Mouse (Mus musculus): Measurements from ENCODE around the gene Rgs19. TPM values are rescaled to one million over a fixed set of nuclear protein-coding genes. Genes with fewer than 3 reads are reported as not detected.

Gene Rgs19
- polyA plus RNA-seq, 1 experiment, result 209 TPM

DNA sequence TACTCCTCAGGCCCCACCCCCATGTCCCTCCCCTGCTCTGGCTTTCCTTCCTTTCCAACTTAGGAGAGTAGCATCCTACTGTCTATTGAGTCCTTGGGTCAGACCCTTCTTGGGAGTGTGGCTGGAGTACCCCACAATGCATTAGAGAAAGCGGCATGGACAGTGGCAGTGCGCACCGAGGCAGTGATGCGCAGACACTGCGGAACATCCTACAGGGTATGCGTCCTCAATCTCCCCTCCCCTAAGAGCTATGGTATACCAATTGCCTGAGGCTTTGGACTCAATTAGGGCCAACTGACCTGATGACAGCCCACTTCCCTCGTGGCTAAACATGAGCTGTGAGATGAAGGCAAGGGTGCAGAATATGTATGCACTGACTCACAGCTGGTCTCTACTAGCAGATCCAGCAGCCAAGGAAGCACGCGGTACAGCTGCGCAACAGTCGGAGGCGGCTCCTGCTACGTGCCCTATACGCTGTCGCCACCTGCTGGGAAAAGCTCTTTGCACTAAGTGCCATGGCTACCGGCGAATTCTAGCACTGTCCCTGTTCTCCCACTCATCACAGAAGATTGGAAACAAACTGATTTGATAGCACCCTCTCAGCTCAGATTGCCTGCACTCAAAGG, 34.7 kb downstream of the Rgs19 start:
- H3K36me3 ChIP-seq (ENCODE audit: control insufficient read depth, insufficient read depth, low read length), result peaks cover 15% of the 10 kb centered on the region
- peaks cover 4% of the 10 kb centered on the region; the same call in 1 of the 2 replicates for H3K4me1 ChIP-seq (ENCODE audit: control insufficient read depth, insufficient read depth, insufficient read length)
- H3K27ac ChIP-seq (ENCODE audit: insufficient read depth, low read length), result no peak overlapping the region
- no peak for DNase-seq (ENCODE audit: low read depth in 1 of 2, low spot score in 2 of 2)
- H3K4me3 ChIP-seq (ENCODE audit: extremely low read depth, insufficient read depth, insufficient read length), result no peak overlapping the region
- no peaks in the 10 kb centered on the region for H3K27me3 ChIP-seq (ENCODE audit: control insufficient read depth, insufficient read depth, low read length)
- TF ChIP-seq POLR2A (IDR thresholded peaks at IDR 0.05; ENCODE audit: low read depth, low read length) (no peak), CTCF (IDR thresholded peaks at IDR 0.05; ENCODE audit: extremely low read depth, insufficient read depth, insufficient read length, insufficient replicate concordance) (no peak)
- 35% methylated on average over 17 of the region's 17 CpGs for WGBS

DNA sequence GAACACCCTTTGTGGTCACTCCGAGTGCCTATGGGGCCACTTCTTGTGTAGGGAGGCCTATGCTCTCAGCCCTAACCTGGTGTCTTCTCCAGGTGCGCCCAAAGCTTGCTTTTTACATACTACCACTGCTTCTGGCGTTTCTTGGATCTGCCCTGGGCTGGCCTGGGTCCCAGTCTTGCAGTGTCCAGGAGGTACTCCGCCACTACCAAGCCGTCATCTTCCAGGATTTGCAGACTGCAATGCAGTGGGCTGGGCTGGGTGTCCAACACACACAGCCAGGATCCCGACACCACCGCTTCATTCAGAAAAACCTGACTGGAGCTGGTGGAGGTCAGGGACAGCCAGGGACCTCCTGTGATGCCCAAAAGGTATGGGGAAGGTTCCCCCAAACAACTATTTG, 35.2 kb downstream of the Rgs19 start:
- H3K27me3 ChIP-seq (ENCODE audit: control insufficient read depth, insufficient read depth, low read length), result no peaks in the 10 kb centered on the region
- no peak overlapping the region for H3K4me3 ChIP-seq (ENCODE audit: extremely low read depth, insufficient read depth, insufficient read length)
- peaks cover 17% of the 10 kb centered on the region for H3K36me3 ChIP-seq (ENCODE audit: control insufficient read depth, insufficient read depth, low read length)
- 85% methylated on average over 7 of the region's 7 CpGs for WGBS
- peaks cover 4% of the 10 kb centered on the region; the same call in 1 of the 2 replicates for H3K4me1 ChIP-seq (ENCODE audit: control insufficient read depth, insufficient read depth, insufficient read length)
- no peak for TF ChIP-seq POLR2A (IDR thresholded peaks at IDR 0.05; ENCODE audit: low read depth, low read length)
- no peak overlapping the region for H3K27ac ChIP-seq (ENCODE audit: insufficient read depth, low read length)
- DNase-seq (ENCODE audit: low read depth in 1 of 2, low spot score in 2 of 2), result no peak

DNA sequence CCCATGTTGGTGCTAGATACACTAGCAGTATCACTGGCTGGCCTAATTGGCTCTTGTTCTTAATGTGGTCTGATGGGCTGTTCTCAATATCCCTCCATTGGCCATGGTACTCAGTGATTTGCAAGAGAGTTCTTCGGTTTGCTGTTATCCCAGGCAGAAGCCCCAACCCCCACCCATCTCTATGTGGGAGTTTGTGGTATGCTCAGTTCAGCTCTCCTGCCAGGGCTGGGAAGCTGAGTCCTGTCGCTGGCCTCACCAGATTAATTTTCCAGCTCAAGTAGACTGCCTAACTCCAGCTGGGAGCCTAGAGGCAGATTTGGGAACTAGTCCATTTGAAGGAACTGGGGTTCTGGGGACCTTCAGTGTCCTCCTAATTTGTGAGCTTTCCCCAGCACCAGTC, 36.3 kb downstream of the Rgs19 start:
- 84% methylated on average over 2 of the region's 2 CpGs for WGBS
- no peak overlapping the region for H3K4me3 ChIP-seq (ENCODE audit: extremely low read depth, insufficient read depth, insufficient read length)

DNA sequence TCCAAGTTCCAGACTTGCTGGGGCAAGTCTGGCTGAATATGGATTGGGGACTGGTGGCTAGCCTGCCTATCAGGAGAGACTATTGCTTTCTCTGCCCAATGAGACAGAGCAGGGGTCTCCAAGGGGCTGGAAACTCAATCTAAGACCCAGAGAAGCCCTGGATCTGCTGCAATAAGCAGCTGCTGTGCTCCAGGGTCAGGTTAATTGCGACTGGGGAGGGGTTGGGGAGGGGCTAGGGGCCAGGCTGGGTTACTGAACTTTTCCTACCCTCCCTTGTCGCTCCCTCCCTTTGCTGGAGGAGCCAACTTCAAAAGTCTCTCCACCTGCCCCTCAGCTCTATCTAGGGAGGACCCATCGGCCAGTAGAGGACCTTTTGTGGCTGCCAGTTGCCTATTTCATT, 37.0 kb downstream of the Rgs19 start, which contains the start of gene Gm29797:
Gm29797 (plus strand) TSS at position 301 of the 400 bp plus-strand sequence.
- H3K36me3 ChIP-seq (ENCODE audit: control insufficient read depth, insufficient read depth, low read length), result peaks cover 26% of the 10 kb centered on the region
- TF ChIP-seq POLR2A (IDR thresholded peaks at IDR 0.05; ENCODE audit: low read depth, low read length) (no peak), CTCF (IDR thresholded peaks at IDR 0.05; ENCODE audit: extremely low read depth, insufficient read depth, insufficient read length, insufficient replicate concordance) (no peak)
- 86% methylated on average over 3 of the region's 3 CpGs for WGBS
- peaks cover 4% of the 10 kb centered on the region; the same call in 1 of the 2 replicates for H3K4me1 ChIP-seq (ENCODE audit: control insufficient read depth, insufficient read depth, insufficient read length)
- no peak within 1 kb of the TSS for H3K27ac ChIP-seq (ENCODE audit: insufficient read depth, low read length)
- H3K27me3 ChIP-seq (ENCODE audit: control insufficient read depth, insufficient read depth, low read length), result no peaks in the 10 kb centered on the region
- no peak within 1 kb of the TSS for H3K4me3 ChIP-seq (ENCODE audit: extremely low read depth, insufficient read depth, insufficient read length)
- DNase-seq (ENCODE audit: low read depth in 1 of 2, low spot score in 2 of 2), result no peak

More for the DNA sequence above, 36.3 kb downstream of the Rgs19 start:
- H3K4me1 ChIP-seq (ENCODE audit: control insufficient read depth, insufficient read depth, insufficient read length), result peaks cover 4% of the 10 kb centered on the region; the same call in 1 of the 2 replicates
- DNase-seq (ENCODE audit: low read depth in 1 of 2, low spot score in 2 of 2), result no peak
- no peaks in the 10 kb centered on the region for H3K27me3 ChIP-seq (ENCODE audit: control insufficient read depth, insufficient read depth, low read length)
- no peak for TF ChIP-seq POLR2A (IDR thresholded peaks at IDR 0.05; ENCODE audit: low read depth, low read length)
- TF ChIP-seq CTCF (IDR thresholded peaks at IDR 0.05; ENCODE audit: extremely low read depth, insufficient read depth, insufficient read length, insufficient replicate concordance), result no peak
- H3K36me3 ChIP-seq (ENCODE audit: control insufficient read depth, insufficient read depth, low read length), result peaks cover 22% of the 10 kb centered on the region
- no peak overlapping the region for H3K27ac ChIP-seq (ENCODE audit: insufficient read depth, low read length)

DNA sequence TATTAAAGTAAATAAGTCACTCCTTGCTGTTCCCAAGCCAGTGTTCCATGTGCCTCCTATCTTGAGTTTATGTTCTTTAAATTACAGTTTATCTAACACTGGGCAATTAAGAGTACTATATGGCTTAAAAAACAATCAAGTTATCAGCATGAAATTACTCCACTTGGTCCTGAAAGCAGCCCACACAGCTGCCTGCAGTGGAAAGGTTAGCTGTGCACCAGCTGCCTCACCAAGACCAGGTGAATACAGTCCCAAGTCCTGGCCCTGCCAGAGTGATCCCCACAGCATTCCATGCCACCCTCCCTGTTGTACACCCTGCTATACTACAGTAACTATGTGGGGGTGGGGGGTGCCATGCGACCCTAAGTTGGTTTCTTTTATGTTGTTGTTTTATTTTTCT, 40.3 kb downstream of the Rgs19 start:
- WGBS, result 97% methylated on average over 1 of the region's 1 CpGs
- peaks cover 42% of the 10 kb centered on the region for H3K36me3 ChIP-seq (ENCODE audit: control insufficient read depth, insufficient read depth, low read length)
- no peaks in the 10 kb centered on the region for H3K4me1 ChIP-seq (ENCODE audit: control insufficient read depth, insufficient read depth, insufficient read length)
- DNase-seq (ENCODE audit: low read depth in 1 of 2, low spot score in 2 of 2), result no peak
- no peak overlapping the region for H3K27ac ChIP-seq (ENCODE audit: insufficient read depth, low read length)
- H3K27me3 ChIP-seq (ENCODE audit: control insufficient read depth, insufficient read depth, low read length), result no peaks in the 10 kb centered on the region
- no peak overlapping the region for H3K4me3 ChIP-seq (ENCODE audit: extremely low read depth, insufficient read depth, insufficient read length)
- TF ChIP-seq POLR2A (IDR thresholded peaks at IDR 0.05; ENCODE audit: low read depth, low read length) (no peak), CTCF (IDR thresholded peaks at IDR 0.05; ENCODE audit: extremely low read depth, insufficient read depth, insufficient read length, insufficient replicate concordance) (no peak)

- Histone ChIP-seq H3K4me3 (ENCODE audit: extremely low read depth, insufficient read depth, insufficient read length) (no peak overlapping the region), H3K27me3 (ENCODE audit: control insufficient read depth, insufficient read depth, low read length) (no peaks in the 10 kb centered on the region), H3K27ac (ENCODE audit: insufficient read depth, low read length) (no peak overlapping the region), H3K4me1 (ENCODE audit: control insufficient read depth, insufficient read depth, insufficient read length) (no peaks in the 10 kb centered on the region), H3K36me3 (ENCODE audit: control insufficient read depth, insufficient read depth, low read length) (peaks cover 47% of the 10 kb centered on the region)
- no peak for DNase-seq (ENCODE audit: low read depth in 1 of 2, low spot score in 2 of 2)
- TF ChIP-seq POLR2A (IDR thresholded peaks at IDR 0.05; ENCODE audit: low read depth, low read length), result no peak
- no peak for TF ChIP-seq CTCF (IDR thresholded peaks at IDR 0.05; ENCODE audit: extremely low read depth, insufficient read depth, insufficient read length, insufficient replicate concordance)
These were observed 40.7 kb downstream of the Rgs19 start for GRCm38 (mm10) chr2:181653065-181653464.

DNA sequence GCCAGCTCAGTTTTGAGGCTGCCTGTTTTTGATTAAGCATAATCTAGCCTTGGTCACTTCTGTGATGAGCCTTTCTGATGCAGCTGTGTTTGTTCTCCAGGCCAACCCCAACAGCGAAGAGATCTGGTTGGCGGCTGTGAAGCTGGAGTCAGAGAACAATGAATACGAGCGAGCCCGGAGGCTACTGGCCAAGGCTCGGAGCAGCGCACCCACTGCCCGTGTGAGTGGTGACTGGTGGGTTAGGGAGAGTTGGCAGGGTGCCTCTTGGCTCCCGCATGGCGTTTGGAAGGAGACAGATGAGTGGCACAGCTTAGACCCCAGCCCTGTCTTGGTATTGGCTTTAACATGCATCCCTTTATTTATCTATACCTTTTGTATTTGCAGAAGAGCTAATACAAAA, 44.9 kb downstream of the Rgs19 start:
- Histone ChIP-seq H3K27me3 (ENCODE audit: control insufficient read depth, insufficient read depth, low read length) (no peaks in the 10 kb centered on the region), H3K36me3 (ENCODE audit: control insufficient read depth, insufficient read depth, low read length) (peaks cover 45% of the 10 kb centered on the region), H3K27ac (ENCODE audit: insufficient read depth, low read length) (no peak overlapping the region), H3K4me3 (ENCODE audit: extremely low read depth, insufficient read depth, insufficient read length) (no peak overlapping the region), H3K4me1 (ENCODE audit: control insufficient read depth, insufficient read depth, insufficient read length) (no peaks in the 10 kb centered on the region)
- 96% methylated on average over 10 of the region's 10 CpGs for WGBS
- no peak for DNase-seq (ENCODE audit: low read depth in 1 of 2, low spot score in 2 of 2)
- TF ChIP-seq POLR2A (IDR thresholded peaks at IDR 0.05; ENCODE audit: low read depth, low read length), result no peak
- TF ChIP-seq CTCF (IDR thresholded peaks at IDR 0.05; ENCODE audit: extremely low read depth, insufficient read depth, insufficient read length, insufficient replicate concordance), result no peak
